Mouse (Mus musculus) MEL (cell line): Measurements from ENCODE around the gene Crebbp. TPM values are rescaled to one million over a fixed set of nuclear protein-coding genes. Genes with fewer than 3 reads are reported as not detected.
A peak's percentile ranks its signal among the peaks of the same experiment; 100 is the strongest.

ENCODE experiments used
- DNase-seq: peaks from one replicate; pipeline ENCODE4 v3.0.0; 2011; ENCODE audit warnings: low read depth, low spot score
- H3K27ac ChIP-seq: 2 replicates; pipeline ENCODE4 v1.5.1; 2012; ENCODE audit warnings: low read depth, mild to moderate bottlenecking, control low read depth, low read length, moderate library complexity; ENCODE audit not compliant: control insufficient read depth
- H3K27me3 ChIP-seq, 2 experiments: fragments of 150-350 bp in 1 of 2; sonication (generic) in 1 of 2; 2 replicates each; pipeline ENCODE4 v1.6.1; 2012; ENCODE audit warnings: low read length in 2 of 2, mild to moderate bottlenecking in 2 of 2, improper control_type of control experiment in 1 of 2, moderate library complexity in 1 of 2; ENCODE audit not compliant: insufficient read depth in 2 of 2, control insufficient read depth in 1 of 2
- H3K36me3 ChIP-seq, 2 experiments: 2 replicates each; pipeline ENCODE4 v1.6.1; 2012 to 2014; ENCODE audit warnings: low read length in 2 of 2, improper control_type of control experiment in 1 of 2, inconsistent platforms in 1 of 2, mild to moderate bottlenecking in 1 of 2; ENCODE audit not compliant: insufficient read depth in 2 of 2, control insufficient read depth in 1 of 2
- H3K4me1 ChIP-seq, 2 experiments: fragments of 150-350 bp in 1 of 2; sonication (generic) in 1 of 2; 2 replicates each; pipeline ENCODE4 v1.6.1; 2012; ENCODE audit warnings: low read length in 2 of 2, improper control_type of control experiment in 1 of 2, mild to moderate bottlenecking in 1 of 2; ENCODE audit not compliant: insufficient read depth in 2 of 2, control insufficient read depth in 1 of 2
- H3K4me3 ChIP-seq, 2 experiments: fragments of 150-350 bp in 1 of 2; sonication (generic) in 1 of 2; 2 replicates each; pipeline ENCODE4 v1.5.1; 2012; ENCODE audit warnings: low read depth in 2 of 2, low read length in 2 of 2, mild to moderate bottlenecking in 2 of 2, moderate library complexity in 2 of 2, control low read depth in 1 of 2, improper control_type of control experiment in 1 of 2; ENCODE audit not compliant: control insufficient read depth in 1 of 2, insufficient read depth in 1 of 2
- H3K79me2 ChIP-seq: 2 replicates; pipeline ENCODE4 v1.6.1; 2012; ENCODE audit warnings: mild to moderate bottlenecking, low read length, moderate library complexity; ENCODE audit not compliant: control insufficient read depth, poor library complexity, insufficient read depth
- H3K9ac ChIP-seq: 2 replicates; pipeline ENCODE4 v1.6.1; 2012; ENCODE audit warnings: low read depth, mild to moderate bottlenecking, control low read depth, low read length, moderate library complexity; ENCODE audit not compliant: control insufficient read depth, poor library complexity, severe bottlenecking
- H3K9me3 ChIP-seq: fragments of 150-350 bp; sonication (generic); replicated peaks from 2 replicates; pipeline ENCODE4 v1.6.1; 2012; ENCODE audit warnings: mild to moderate bottlenecking, low read length, improper control_type of control experiment, moderate library complexity; ENCODE audit not compliant: insufficient read depth
- CTCF ChIP-seq, 3 experiments: IDR thresholded peaks in 2 of 3; conservative IDR thresholded peaks in 1 of 3; 2 replicates each; pipeline ENCODE4 v1.5.1; 2011 to 2012; ENCODE audit warnings: low read length in 3 of 3, low read depth in 2 of 3, mild to moderate bottlenecking in 2 of 3, improper control_type of control experiment in 1 of 3, inconsistent platforms in 1 of 3, mixed read lengths in 1 of 3, moderate library complexity in 1 of 3; ENCODE audit not compliant: control insufficient read depth in 1 of 3, insufficient read depth in 1 of 3, poor library complexity in 1 of 3, severe bottlenecking in 1 of 3
- ELF1 ChIP-seq: IDR thresholded peaks from 2 replicates; pipeline ENCODE4 v1.6.1; 2014; ENCODE audit warnings: low read depth, mild to moderate bottlenecking, inconsistent platforms, low read length, improper control_type of control experiment, moderate library complexity
- EP300 ChIP-seq, 2 experiments: IDR thresholded peaks; 2 replicates each; pipeline ENCODE4 v1.6.1; 2011; ENCODE audit warnings: improper control_type of control experiment in 2 of 2, low read length in 2 of 2, low read depth in 1 of 2, mild to moderate bottlenecking in 1 of 2
- ETS1 ChIP-seq: IDR thresholded peaks from 2 replicates; pipeline ENCODE4 v1.6.1; 2012; ENCODE audit warnings: low read depth, mild to moderate bottlenecking, inconsistent platforms, low read length, improper control_type of control experiment, moderate library complexity
- GATA1 ChIP-seq: IDR thresholded peaks from 2 replicates; pipeline ENCODE4 v1.6.1; 2011; ENCODE audit warnings: low read depth, low read length, improper control_type of control experiment
- JUND ChIP-seq: IDR thresholded peaks from 2 replicates; pipeline ENCODE4 v1.6.1; 2011; ENCODE audit warnings: low read depth, mild to moderate bottlenecking, improper control_type of control experiment, low read length
- MAX ChIP-seq: IDR thresholded peaks from 2 replicates; pipeline ENCODE4 v1.6.1; 2011; ENCODE audit warnings: low read length, improper control_type of control experiment
- MEF2A ChIP-seq: IDR thresholded peaks from 2 replicates; pipeline ENCODE4 v1.6.1; 2014; ENCODE audit warnings: low read depth, mild to moderate bottlenecking, inconsistent platforms, low read length, improper control_type of control experiment; ENCODE audit not compliant: poor library complexity, insufficient replicate concordance, severe bottlenecking; ENCODE audit errors: extremely low read depth
- NRF1 ChIP-seq: IDR thresholded peaks from 2 replicates; pipeline ENCODE4 v1.6.1; 2014; ENCODE audit warnings: low read depth, mild to moderate bottlenecking, inconsistent platforms, low read length, improper control_type of control experiment, moderate library complexity; ENCODE audit not compliant: poor library complexity, insufficient read depth, severe bottlenecking
- POLR2AphosphoS2 ChIP-seq: IDR thresholded peaks from 2 replicates; pipeline ENCODE4 v1.6.1; 2011; ENCODE audit warnings: low read length, improper control_type of control experiment
- RAD21 ChIP-seq: IDR thresholded peaks from 2 replicates; pipeline ENCODE4 v1.6.1; 2011; ENCODE audit warnings: mild to moderate bottlenecking, low read depth, low read length, improper control_type of control experiment
- RCOR1 ChIP-seq: IDR thresholded peaks from 2 replicates; pipeline ENCODE4 v1.6.1; 2012; ENCODE audit warnings: low read depth, mild to moderate bottlenecking, inconsistent platforms, low read length, improper control_type of control experiment
- SMC3 ChIP-seq: IDR thresholded peaks from 2 replicates; pipeline ENCODE4 v1.6.1; 2011; ENCODE audit warnings: low read depth, low read length, improper control_type of control experiment
- TAL1 ChIP-seq: IDR thresholded peaks from 2 replicates; pipeline ENCODE4 v1.6.1; 2012; ENCODE audit warnings: mild to moderate bottlenecking, inconsistent platforms, low read length, moderate library complexity, mixed read lengths
- TBP ChIP-seq: IDR thresholded peaks from 2 replicates; pipeline ENCODE4 v1.8.0; 2011; ENCODE audit warnings: low read depth, low read length, improper control_type of control experiment
- USF2 ChIP-seq, 2 experiments: IDR thresholded peaks; 2 replicates each; pipeline ENCODE4 v1.6.1; 2011 to 2012; ENCODE audit warnings: improper control_type of control experiment in 2 of 2, low read length in 2 of 2, borderline replicate concordance in 1 of 2, inconsistent platforms in 1 of 2, low read depth in 1 of 2, mild to moderate bottlenecking in 1 of 2; ENCODE audit not compliant: insufficient read depth in 1 of 2
- ZC3H11A ChIP-seq: IDR thresholded peaks from 2 replicates; pipeline ENCODE4 v1.6.1; 2012; ENCODE audit warnings: low read depth, mild to moderate bottlenecking, inconsistent platforms, low read length, improper control_type of control experiment
- polyA plus RNA-seq, 2 experiments: library from polyadenylated mRNA; stranded (reverse) in 1 of 2; unstranded in 1 of 2; fragments of >175 nt in 1 of 2; fragments of >200 nt in 1 of 2; gene quantifications; 2 replicates each; pipeline versions ENCODE4 v1.2.1 to v1.2.4; 2012; ENCODE audit warnings: low replicate concordance in 2 of 2, low read depth in 1 of 2; ENCODE audit not compliant: insufficient read length in 2 of 2, insufficient read depth in 1 of 2, missing spikeins in 1 of 2
- total RNA-seq: library from RNA; depleted of rRNA; stranded (reverse); fragments of 300-350 nt; gene quantifications from 2 replicates; pipeline ENCODE4 v1.2.3, GENCODE M21; 2012

Crebbp gene
- total and polyA plus RNA-seq, 3 experiments = 4.7 to 145 (median 7.0) TPM

DNA sequence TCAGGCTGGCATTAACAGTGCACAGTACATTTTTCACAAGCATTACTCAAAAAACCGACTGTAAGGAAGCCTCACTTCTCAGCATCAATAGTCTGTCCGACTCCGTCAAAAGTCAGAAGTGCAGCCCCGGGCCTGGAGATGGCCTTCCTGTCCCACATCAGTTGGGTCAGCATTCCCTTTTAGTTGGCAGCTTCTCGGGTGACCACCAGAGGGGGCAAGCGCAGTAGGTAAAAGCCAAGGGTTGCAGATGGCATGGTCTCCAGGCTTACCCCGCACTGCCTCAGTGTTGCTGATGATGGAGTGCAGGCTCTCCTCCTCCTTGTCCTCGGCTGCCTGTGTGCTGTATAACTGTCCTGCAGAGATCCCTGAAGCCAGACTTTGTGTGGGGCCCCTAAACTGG is 145.2 kb downstream of the Crebbp start:
- TF ChIP-seq CTCF (IDR thresholded peaks at IDR 0.05 in 2 of 3, conservative IDR thresholded peaks at IDR 0.05 in 1 of 3; ENCODE audit: control insufficient read depth in 1 of 3, insufficient read depth in 1 of 3, low read depth in 2 of 3, low read length in 3 of 3, poor library complexity in 1 of 3, severe bottlenecking in 1 of 3) (peak; percentile 73 to 78 (median 77)), ZC3H11A (peak; percentile 64), RAD21 (peak; percentile 69), TBP (no peak), SMC3 (peak; percentile 74)
- no peaks in the 10 kb centered on the region for H3K9me3 ChIP-seq
- peak; percentile 55 for DNase-seq
- peaks cover 4 to 16% of the 10 kb centered on the region in 2 experiments; a peak in 3 of 4 replicates for H3K36me3 ChIP-seq
- no peak overlapping the region for H3K4me3 ChIP-seq
- H3K79me2 ChIP-seq = peaks cover 10% of the 10 kb centered on the region
- no peak overlapping the region for H3K9ac ChIP-seq
- H3K27ac ChIP-seq = no peak overlapping the region
- no peaks in the 10 kb centered on the region for H3K4me1 ChIP-seq
- H3K27me3 ChIP-seq = no peaks in the 10 kb centered on the region

DNA sequence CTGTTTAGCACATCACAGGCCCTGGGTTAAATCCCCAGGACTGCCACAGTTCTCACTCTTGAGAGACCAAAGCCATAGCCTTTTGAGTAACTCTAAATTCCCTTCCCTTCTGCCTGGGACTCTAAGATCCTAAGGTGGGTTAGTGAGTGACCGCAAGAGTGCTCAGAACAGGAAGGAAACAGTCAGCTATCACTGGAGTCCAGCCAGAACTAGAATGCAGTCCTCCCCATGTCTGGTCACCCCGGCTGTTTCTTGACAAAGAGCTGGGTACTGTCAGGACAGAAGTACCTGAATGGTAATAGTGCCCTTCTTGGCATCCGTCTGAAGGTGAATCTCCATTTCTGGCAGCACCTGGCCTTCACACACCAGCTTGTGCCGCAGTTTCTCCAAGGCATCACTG is 148.9 kb downstream of the Crebbp start:
- no peak overlapping the region for H3K4me3 ChIP-seq
- no peaks in the 10 kb centered on the region for H3K79me2 ChIP-seq
- DNase-seq = no peak
- H3K4me1 ChIP-seq = no peaks in the 10 kb centered on the region
- H3K36me3 ChIP-seq = peaks cover 0 to 24% of the 10 kb centered on the region in 2 experiments; a peak in 2 of 4 replicates
- H3K9ac ChIP-seq = no peak overlapping the region
- H3K27me3 ChIP-seq = no peaks in the 10 kb centered on the region
- no peak for TF ChIP-seq MEF2A
- no peak for TF ChIP-seq GATA1
- TF ChIP-seq JUND = no peak
- no peak for TF ChIP-seq ETS1
- TF ChIP-seq RCOR1 = no peak
- no peak for TF ChIP-seq POLR2AphosphoS2
- no peak for TF ChIP-seq CTCF (IDR thresholded peaks at IDR 0.05 in 2 of 3, conservative IDR thresholded peaks at IDR 0.05 in 1 of 3; ENCODE audit: control insufficient read depth in 1 of 3, insufficient read depth in 1 of 3, low read depth in 2 of 3, low read length in 3 of 3, poor library complexity in 1 of 3, severe bottlenecking in 1 of 3)
- TF ChIP-seq EP300 (IDR thresholded peaks at IDR 0.05; ENCODE audit: low read depth in 1 of 2, low read length in 2 of 2) = no peak
- TF ChIP-seq SMC3 = no peak
- no peak for TF ChIP-seq MAX
- TF ChIP-seq ELF1 = no peak
- no peak for TF ChIP-seq NRF1
- no peak for TF ChIP-seq USF2 (IDR thresholded peaks at IDR 0.05; ENCODE audit: borderline replicate concordance in 1 of 2, insufficient read depth in 1 of 2, low read depth in 1 of 2, low read length in 2 of 2)
- TF ChIP-seq TAL1 = no peak
- TF ChIP-seq, all 39 proteins: peak for 0
- Histone ChIP-seq H3K9me3 (no peaks in the 10 kb centered on the region), H3K27ac (no peak overlapping the region)
